Mouse (Mus musculus) MEL (cell line): ENCODE results near the gene Fam102b. TPM values are rescaled to one million over a fixed set of nuclear protein-coding genes. Genes with fewer than 3 reads are reported as not detected.
A peak's percentile ranks its signal among the peaks of the same experiment; 100 is the strongest.

Experiments used
- DNase-seq: peaks from one replicate; pipeline ENCODE4 v3.0.0; 2011; ENCODE audit warnings: low read depth, low spot score
- H3K27ac ChIP-seq: 2 replicates; pipeline ENCODE4 v1.5.1; 2012; ENCODE audit warnings: low read depth, mild to moderate bottlenecking, control low read depth, low read length, moderate library complexity; ENCODE audit not compliant: control insufficient read depth
- H3K27me3 ChIP-seq, 2 experiments: fragments of 150-350 bp in 1 of 2; sonication (generic) in 1 of 2; 2 replicates each; pipeline ENCODE4 v1.6.1; 2012; ENCODE audit warnings: low read length in 2 of 2, mild to moderate bottlenecking in 2 of 2, improper control_type of control experiment in 1 of 2, moderate library complexity in 1 of 2; ENCODE audit not compliant: insufficient read depth in 2 of 2, control insufficient read depth in 1 of 2
- H3K36me3 ChIP-seq, 2 experiments: 2 replicates each; pipeline ENCODE4 v1.6.1; 2012 to 2014; ENCODE audit warnings: low read length in 2 of 2, improper control_type of control experiment in 1 of 2, inconsistent platforms in 1 of 2, mild to moderate bottlenecking in 1 of 2; ENCODE audit not compliant: insufficient read depth in 2 of 2, control insufficient read depth in 1 of 2
- H3K4me1 ChIP-seq, 2 experiments: fragments of 150-350 bp in 1 of 2; sonication (generic) in 1 of 2; 2 replicates each; pipeline ENCODE4 v1.6.1; 2012; ENCODE audit warnings: low read length in 2 of 2, improper control_type of control experiment in 1 of 2, mild to moderate bottlenecking in 1 of 2; ENCODE audit not compliant: insufficient read depth in 2 of 2, control insufficient read depth in 1 of 2
- H3K4me3 ChIP-seq, 2 experiments: fragments of 150-350 bp in 1 of 2; sonication (generic) in 1 of 2; 2 replicates each; pipeline ENCODE4 v1.5.1; 2012; ENCODE audit warnings: low read depth in 2 of 2, low read length in 2 of 2, mild to moderate bottlenecking in 2 of 2, moderate library complexity in 2 of 2, control low read depth in 1 of 2, improper control_type of control experiment in 1 of 2; ENCODE audit not compliant: control insufficient read depth in 1 of 2, insufficient read depth in 1 of 2
- H3K79me2 ChIP-seq: 2 replicates; pipeline ENCODE4 v1.6.1; 2012; ENCODE audit warnings: mild to moderate bottlenecking, low read length, moderate library complexity; ENCODE audit not compliant: control insufficient read depth, poor library complexity, insufficient read depth
- H3K9ac ChIP-seq: 2 replicates; pipeline ENCODE4 v1.6.1; 2012; ENCODE audit warnings: low read depth, mild to moderate bottlenecking, control low read depth, low read length, moderate library complexity; ENCODE audit not compliant: control insufficient read depth, poor library complexity, severe bottlenecking
- H3K9me3 ChIP-seq: fragments of 150-350 bp; sonication (generic); replicated peaks from 2 replicates; pipeline ENCODE4 v1.6.1; 2012; ENCODE audit warnings: mild to moderate bottlenecking, low read length, improper control_type of control experiment, moderate library complexity; ENCODE audit not compliant: insufficient read depth
- BHLHE40 ChIP-seq: IDR thresholded peaks from 2 replicates; pipeline ENCODE4 v1.6.1; 2012; ENCODE audit warnings: low read depth, mild to moderate bottlenecking, inconsistent platforms, low read length, improper control_type of control experiment, borderline replicate concordance
- CHD1 ChIP-seq: IDR thresholded peaks from 2 replicates; pipeline ENCODE4 v1.6.1; 2012; ENCODE audit warnings: low read depth, mild to moderate bottlenecking, inconsistent platforms, low read length, improper control_type of control experiment
- CHD2 ChIP-seq: IDR thresholded peaks from 2 replicates; pipeline ENCODE4 v1.6.1; 2011; ENCODE audit warnings: low read length, improper control_type of control experiment
- CTCF ChIP-seq, 3 experiments: IDR thresholded peaks in 2 of 3; conservative IDR thresholded peaks in 1 of 3; 2 replicates each; pipeline ENCODE4 v1.5.1; 2011 to 2012; ENCODE audit warnings: low read length in 3 of 3, low read depth in 2 of 3, mild to moderate bottlenecking in 2 of 3, improper control_type of control experiment in 1 of 3, inconsistent platforms in 1 of 3, mixed read lengths in 1 of 3, moderate library complexity in 1 of 3; ENCODE audit not compliant: control insufficient read depth in 1 of 3, insufficient read depth in 1 of 3, poor library complexity in 1 of 3, severe bottlenecking in 1 of 3
- E2F4 ChIP-seq: IDR thresholded peaks from 2 replicates; pipeline ENCODE4 v1.6.1; 2011; ENCODE audit warnings: low read depth, low read length, improper control_type of control experiment, borderline replicate concordance
- ELF1 ChIP-seq: IDR thresholded peaks from 2 replicates; pipeline ENCODE4 v1.6.1; 2014; ENCODE audit warnings: low read depth, mild to moderate bottlenecking, inconsistent platforms, low read length, improper control_type of control experiment, moderate library complexity
- ETS1 ChIP-seq: IDR thresholded peaks from 2 replicates; pipeline ENCODE4 v1.6.1; 2012; ENCODE audit warnings: low read depth, mild to moderate bottlenecking, inconsistent platforms, low read length, improper control_type of control experiment, moderate library complexity
- GABPA ChIP-seq: IDR thresholded peaks from 2 replicates; pipeline ENCODE4 v1.6.1; 2012; ENCODE audit warnings: low read depth, mild to moderate bottlenecking, inconsistent platforms, low read length, improper control_type of control experiment, moderate library complexity
- GATA1 ChIP-seq: IDR thresholded peaks from 2 replicates; pipeline ENCODE4 v1.6.1; 2011; ENCODE audit warnings: low read depth, low read length, improper control_type of control experiment
- HCFC1 ChIP-seq: IDR thresholded peaks from 2 replicates; pipeline ENCODE4 v1.6.1; 2012; ENCODE audit warnings: low read depth, mild to moderate bottlenecking, inconsistent platforms, low read length, improper control_type of control experiment, moderate library complexity
- JUND ChIP-seq: IDR thresholded peaks from 2 replicates; pipeline ENCODE4 v1.6.1; 2011; ENCODE audit warnings: low read depth, mild to moderate bottlenecking, improper control_type of control experiment, low read length
- MAFK ChIP-seq: IDR thresholded peaks from 2 replicates; pipeline ENCODE4 v1.6.1; 2011; ENCODE audit warnings: low read depth, mild to moderate bottlenecking, low read length, improper control_type of control experiment, borderline replicate concordance
- MAX ChIP-seq: IDR thresholded peaks from 2 replicates; pipeline ENCODE4 v1.6.1; 2011; ENCODE audit warnings: low read length, improper control_type of control experiment
- MXI1 ChIP-seq: IDR thresholded peaks from 2 replicates; pipeline ENCODE4 v1.6.1; 2011; ENCODE audit warnings: mild to moderate bottlenecking, low read depth, low read length, improper control_type of control experiment
- MYB ChIP-seq: IDR thresholded peaks from 2 replicates; pipeline ENCODE4 v1.6.1; 2011; ENCODE audit warnings: mild to moderate bottlenecking, low read depth, low read length, improper control_type of control experiment
- MYC ChIP-seq: IDR thresholded peaks from 2 replicates; pipeline ENCODE4 v1.6.1; 2011; ENCODE audit warnings: low read depth, mild to moderate bottlenecking, low read length, improper control_type of control experiment, moderate library complexity
- NELFE ChIP-seq: IDR thresholded peaks from 2 replicates; pipeline ENCODE4 v1.6.1; 2011; ENCODE audit warnings: low read depth, low read length, improper control_type of control experiment
- NRF1 ChIP-seq: IDR thresholded peaks from 2 replicates; pipeline ENCODE4 v1.6.1; 2014; ENCODE audit warnings: low read depth, mild to moderate bottlenecking, inconsistent platforms, low read length, improper control_type of control experiment, moderate library complexity; ENCODE audit not compliant: poor library complexity, insufficient read depth, severe bottlenecking
- POLR2A ChIP-seq, 2 experiments: IDR thresholded peaks; 2 replicates each; pipeline ENCODE4 v1.6.1; 2011 to 2012; ENCODE audit warnings: low read length in 2 of 2, mild to moderate bottlenecking in 2 of 2, control low read depth in 1 of 2, improper control_type of control experiment in 1 of 2, low read depth in 1 of 2, moderate library complexity in 1 of 2; ENCODE audit not compliant: control insufficient read depth in 1 of 2, insufficient read depth in 1 of 2, poor library complexity in 1 of 2
- POLR2AphosphoS5 ChIP-seq: IDR thresholded peaks from 2 replicates; pipeline ENCODE4 v1.6.1; 2012; ENCODE audit warnings: low read depth, borderline replicate concordance, mild to moderate bottlenecking, inconsistent platforms, low read length, moderate library complexity, mixed read lengths
- RAD21 ChIP-seq: IDR thresholded peaks from 2 replicates; pipeline ENCODE4 v1.6.1; 2011; ENCODE audit warnings: mild to moderate bottlenecking, low read depth, low read length, improper control_type of control experiment
- RCOR1 ChIP-seq: IDR thresholded peaks from 2 replicates; pipeline ENCODE4 v1.6.1; 2012; ENCODE audit warnings: low read depth, mild to moderate bottlenecking, inconsistent platforms, low read length, improper control_type of control experiment
- SIN3A ChIP-seq: IDR thresholded peaks from 2 replicates; pipeline ENCODE4 v1.6.1; 2012; ENCODE audit warnings: low read length, improper control_type of control experiment, inconsistent platforms
- SMC3 ChIP-seq: IDR thresholded peaks from 2 replicates; pipeline ENCODE4 v1.6.1; 2011; ENCODE audit warnings: low read depth, low read length, improper control_type of control experiment
- TBP ChIP-seq: IDR thresholded peaks from 2 replicates; pipeline ENCODE4 v1.8.0; 2011; ENCODE audit warnings: low read depth, low read length, improper control_type of control experiment
- UBTF ChIP-seq: IDR thresholded peaks from 2 replicates; pipeline ENCODE4 v1.6.1; 2012; ENCODE audit warnings: low read depth, mild to moderate bottlenecking, inconsistent platforms, low read length, improper control_type of control experiment, moderate library complexity, borderline replicate concordance; ENCODE audit not compliant: insufficient read depth
- USF1 ChIP-seq: IDR thresholded peaks from 2 replicates; pipeline ENCODE4 v1.6.1; 2014; ENCODE audit warnings: low read depth, mild to moderate bottlenecking, inconsistent platforms, low read length, improper control_type of control experiment, moderate library complexity
- ZC3H11A ChIP-seq: IDR thresholded peaks from 2 replicates; pipeline ENCODE4 v1.6.1; 2012; ENCODE audit warnings: low read depth, mild to moderate bottlenecking, inconsistent platforms, low read length, improper control_type of control experiment
- ZKSCAN1 ChIP-seq: IDR thresholded peaks from 2 replicates; pipeline ENCODE4 v1.6.1; 2012; ENCODE audit warnings: low read depth, mild to moderate bottlenecking, inconsistent platforms, low read length, improper control_type of control experiment, moderate library complexity
- ZMIZ1 ChIP-seq: IDR thresholded peaks from 2 replicates; pipeline ENCODE4 v1.6.1; 2012; ENCODE audit warnings: low read depth, mild to moderate bottlenecking, inconsistent platforms, low read length, improper control_type of control experiment, moderate library complexity
- polyA plus RNA-seq, 2 experiments: library from polyadenylated mRNA; stranded (reverse) in 1 of 2; unstranded in 1 of 2; fragments of >175 nt in 1 of 2; fragments of >200 nt in 1 of 2; gene quantifications; 2 replicates each; pipeline versions ENCODE4 v1.2.1 to v1.2.4; 2012; ENCODE audit warnings: low replicate concordance in 2 of 2, low read depth in 1 of 2; ENCODE audit not compliant: insufficient read length in 2 of 2, insufficient read depth in 1 of 2, missing spikeins in 1 of 2
- total RNA-seq: library from RNA; depleted of rRNA; stranded (reverse); fragments of 300-350 nt; gene quantifications from 2 replicates; pipeline ENCODE4 v1.2.3, GENCODE M21; 2012

Gene Fam102b
- total and polyA plus RNA-seq, 3 experiments, result 10.4 to 26.9 (median 14.1) TPM

- H3K27me3 ChIP-seq, result no peaks in the 10 kb centered on the region
Observed at GRCm38 (mm10) chr3:109026462-109026990, 881 bp downstream of the Fam102b start.

GRCm38 (mm10) chr3:109025579-109025978, 1.8 kb downstream of the Fam102b start:
- Histone ChIP-seq H3K4me3 (peak overlapping the region; percentile 43 to 98), H3K4me1 (peaks cover 2 to 8% of the 10 kb centered on the region in 2 experiments)
- peak; percentile 84 to 98 (median 85) for TF ChIP-seq CTCF (IDR thresholded peaks at IDR 0.05 in 2 of 3, conservative IDR thresholded peaks at IDR 0.05 in 1 of 3; ENCODE audit: control insufficient read depth in 1 of 3, insufficient read depth in 1 of 3, low read depth in 2 of 3, low read length in 3 of 3, poor library complexity in 1 of 3, severe bottlenecking in 1 of 3)
- TF ChIP-seq ZKSCAN1, result no peak
- TF ChIP-seq USF1, result no peak
- TF ChIP-seq HCFC1, result peak; percentile 39; the same call in 1 of the 2 replicates
- no peak for TF ChIP-seq POLR2A (IDR thresholded peaks at IDR 0.05; ENCODE audit: control insufficient read depth in 1 of 2, insufficient read depth in 1 of 2, low read depth in 1 of 2, low read length in 2 of 2, poor library complexity in 1 of 2)
- no peak for TF ChIP-seq MYB
- 0 out of 2 replicates have a peak, but pooled peaks have one; percentile 20 for TF ChIP-seq ZC3H11A
- no peak for TF ChIP-seq E2F4
- TF ChIP-seq GATA1, result 0 out of 2 replicates have a peak, but pooled peaks have one; percentile 14
- TF ChIP-seq MYC, result no peak
- 0 out of 2 replicates have a peak, but pooled peaks have one; percentile 33 for TF ChIP-seq TBP
- TF ChIP-seq JUND, result no peak
- TF ChIP-seq CHD1, result no peak
- TF ChIP-seq CHD2, result no peak
- no peak for TF ChIP-seq NELFE
- TF ChIP-seq SIN3A, result 0 out of 2 replicates have a peak, but pooled peaks have one; percentile 37
- TF ChIP-seq SMC3, result peak; percentile 71
- TF ChIP-seq ELF1, result no peak
- no peak for TF ChIP-seq MAX
- TF ChIP-seq MAFK, result no peak
- no peak for TF ChIP-seq NRF1
- no peak for TF ChIP-seq UBTF
- peak; percentile 42 for TF ChIP-seq RAD21
- TF ChIP-seq ZMIZ1, result no peak
- no peak for TF ChIP-seq ETS1
- no peak for TF ChIP-seq GABPA
- TF ChIP-seq POLR2AphosphoS5, result no peak

More at GRCm38 (mm10) chr3:109026462-109026990, 881 bp downstream of the Fam102b start:
- no peaks in the 10 kb centered on the region for H3K9me3 ChIP-seq
- H3K4me1 ChIP-seq, result peaks cover 2 to 8% of the 10 kb centered on the region in 2 experiments
- TF ChIP-seq MYC (no peak), BHLHE40 (no peak), MAX (no peak), MAFK (no peak), CTCF (IDR thresholded peaks at IDR 0.05 in 2 of 3, conservative IDR thresholded peaks at IDR 0.05 in 1 of 3; ENCODE audit: control insufficient read depth in 1 of 3, insufficient read depth in 1 of 3, low read depth in 2 of 3, low read length in 3 of 3, poor library complexity in 1 of 3, severe bottlenecking in 1 of 3) (0 out of 6 replicates have a peak, but pooled peaks of 1 of the 3 experiments have one; percentile 4), MXI1 (no peak), POLR2A (IDR thresholded peaks at IDR 0.05; ENCODE audit: control insufficient read depth in 1 of 2, insufficient read depth in 1 of 2, low read depth in 1 of 2, low read length in 2 of 2, poor library complexity in 1 of 2) (0 out of 4 replicates have a peak, but pooled peaks of 1 of the 2 experiments have one; percentile 22), RCOR1 (no peak)
- no peaks in the 10 kb centered on the region; the same call in 1 of the 2 replicates for H3K79me2 ChIP-seq
- peak overlapping the region; percentile 87 for H3K9ac ChIP-seq
- peak overlapping the region; percentile 64 to 98 for H3K4me3 ChIP-seq
- peak; percentile 68 for DNase-seq
- H3K27ac ChIP-seq, result peak overlapping the region; percentile 5; the same call in 1 of the 2 replicates
- H3K36me3 ChIP-seq, result peaks cover 0 to 14% of the 10 kb centered on the region in 2 experiments; a peak in 2 of 4 replicates

More at GRCm38 (mm10) chr3:109025579-109025978, 1.8 kb downstream of the Fam102b start:
- peak; percentile 90 for DNase-seq
- Histone ChIP-seq H3K27ac (no peak overlapping the region), H3K9me3 (no peaks in the 10 kb centered on the region), H3K27me3 (no peaks in the 10 kb centered on the region), H3K36me3 (peaks cover 0 to 14% of the 10 kb centered on the region in 2 experiments; a peak in 2 of 4 replicates), H3K79me2 (no peaks in the 10 kb centered on the region; the same call in 1 of the 2 replicates), H3K9ac (peak overlapping the region; percentile 9)
